Mouse (Mus musculus): ENCODE results near the gene AC124108.1. TPM values are rescaled to one million over a fixed set of nuclear protein-coding genes. Genes with fewer than 3 reads are reported as not detected.
A peak's percentile ranks its signal among the peaks of the same experiment; 100 is the strongest.

The AC124108.1 gene
- total and polyA plus RNA-seq, 2 experiments from 2014 or later = 0.54 to 3.9 TPM

DNA sequence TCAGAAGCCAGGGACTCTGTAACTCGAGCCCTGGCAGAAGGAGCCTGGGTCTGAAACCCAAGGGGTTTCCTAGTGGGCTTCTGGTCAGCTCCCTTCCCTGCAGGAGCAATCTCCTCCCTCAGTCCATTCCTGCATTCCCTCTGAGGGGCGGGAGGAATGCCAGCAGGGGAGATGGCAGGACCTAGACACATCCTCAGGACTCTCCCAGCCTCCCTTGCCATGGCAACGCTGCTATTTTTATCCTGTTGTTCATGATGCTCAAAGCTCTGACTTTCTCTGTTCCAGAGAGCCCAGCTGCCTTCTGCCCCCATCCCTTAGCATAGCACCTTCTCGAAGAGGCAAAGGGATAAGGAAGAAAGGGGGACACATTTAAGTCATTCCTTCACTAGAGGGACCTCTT is 16.9 kb downstream of the AC124108.1 start:
- TF ChIP-seq CTCF (IDR thresholded peaks at IDR 0.05) = no peak
- Histone ChIP-seq H3K4me2 (ENCODE audit: low read depth, low read length, poor library complexity, severe bottlenecking) (no peak overlapping the region; the same call in 1 of the 2 replicates), H3K9ac (replicated peaks; ENCODE audit: low read length, poor library complexity, severe bottlenecking) (no peak overlapping the region), H3K4me3 (ENCODE audit: low read depth, low read length) (no peak overlapping the region), H3K27ac (ENCODE audit: low read depth, low read length) (peak overlapping the region; percentile 62), H3K36me3 (ENCODE audit: insufficient read depth, low read length) (no peaks in the 10 kb centered on the region), H3K4me1 (ENCODE audit: insufficient read depth, low read length) (peaks cover 25% of the 10 kb centered on the region), H3K27me3 (ENCODE audit: insufficient read depth, low read length) (no peaks in the 10 kb centered on the region), H3K9me3 (ENCODE audit: low read length) (no peaks in the 10 kb centered on the region)
- ATAC-seq (ENCODE audit: low FRiP score) (peak; percentile 33; the same call in 1 of the 2 replicates), DNase-seq (ENCODE audit: low spot score) (peak; percentile 73)
- WGBS = 3% methylated on average over 4 of the region's 4 CpGs

DNA sequence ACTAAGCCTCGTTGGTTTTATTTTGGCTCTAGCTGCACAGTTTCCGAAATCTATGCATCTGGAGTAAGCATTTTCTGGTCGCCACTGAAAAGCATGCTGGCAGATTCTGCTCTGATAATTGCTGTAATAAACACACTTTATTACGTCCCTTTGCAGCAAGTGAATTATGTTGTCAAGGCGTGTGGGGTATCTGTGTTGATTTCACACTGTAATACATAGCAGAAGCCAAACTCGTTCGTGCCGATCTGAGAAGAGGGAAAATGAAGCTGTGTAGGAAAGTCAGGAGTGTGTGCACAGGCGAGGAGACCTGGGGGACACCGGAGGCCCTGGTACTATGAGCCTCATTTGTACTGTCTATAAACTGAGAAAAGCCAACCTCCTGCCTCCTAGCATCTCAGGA is 18.1 kb downstream of the AC124108.1 start:
- no peak overlapping the region for H3K27ac ChIP-seq (ENCODE audit: low read depth, low read length)
- DNase-seq (ENCODE audit: low spot score) (peak; percentile 23), ATAC-seq (ENCODE audit: low FRiP score) (no peak)
- WGBS = 62% methylated on average over 10 of the region's 10 CpGs
- no peaks in the 10 kb centered on the region for H3K27me3 ChIP-seq (ENCODE audit: insufficient read depth, low read length)
- no peaks in the 10 kb centered on the region for H3K9me3 ChIP-seq (ENCODE audit: low read length)
- no peaks in the 10 kb centered on the region for H3K36me3 ChIP-seq (ENCODE audit: insufficient read depth, low read length)
- peaks cover 28% of the 10 kb centered on the region for H3K4me1 ChIP-seq (ENCODE audit: insufficient read depth, low read length)
- no peak overlapping the region for H3K4me3 ChIP-seq (ENCODE audit: low read depth, low read length)
- no peak for TF ChIP-seq CTCF (IDR thresholded peaks at IDR 0.05)
- H3K9ac ChIP-seq (replicated peaks; ENCODE audit: low read length, poor library complexity, severe bottlenecking) = no peak overlapping the region
- H3K4me2 ChIP-seq (ENCODE audit: low read depth, low read length, poor library complexity, severe bottlenecking) = no peak overlapping the region

DNA sequence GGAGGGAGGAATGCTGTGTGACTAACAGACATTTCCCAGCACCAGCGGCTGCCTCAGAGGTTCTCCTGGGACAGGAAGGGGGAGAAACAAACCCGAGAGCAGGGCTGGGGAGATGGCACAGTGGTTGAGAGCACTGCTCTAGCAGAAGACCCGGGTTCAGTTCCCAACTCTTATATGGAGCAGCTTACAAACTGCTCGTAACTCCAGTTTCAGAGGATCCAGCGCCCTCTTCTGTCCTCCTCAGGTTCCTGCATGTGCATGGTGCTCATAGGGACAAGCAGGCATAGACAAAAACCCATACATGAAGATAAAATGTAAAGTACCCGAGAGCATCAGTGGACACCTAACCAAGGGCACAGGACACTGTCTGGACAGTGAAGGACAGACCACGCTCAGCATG is 19.7 kb downstream of the AC124108.1 start:
- Histone ChIP-seq H3K4me2 (ENCODE audit: low read depth, low read length, poor library complexity, severe bottlenecking) (no peak overlapping the region), H3K9me3 (ENCODE audit: low read length) (no peaks in the 10 kb centered on the region), H3K27me3 (ENCODE audit: insufficient read depth, low read length) (no peaks in the 10 kb centered on the region), H3K4me3 (ENCODE audit: low read depth, low read length) (no peak overlapping the region), H3K36me3 (ENCODE audit: insufficient read depth, low read length) (no peaks in the 10 kb centered on the region), H3K27ac (ENCODE audit: low read depth, low read length) (no peak overlapping the region), H3K4me1 (ENCODE audit: insufficient read depth, low read length) (peaks cover 28% of the 10 kb centered on the region), H3K9ac (replicated peaks; ENCODE audit: low read length, poor library complexity, severe bottlenecking) (no peak overlapping the region)
- ATAC-seq (ENCODE audit: low FRiP score) = no peak
- WGBS = 21% methylated on average over 7 of the region's 7 CpGs
- peak; percentile 47 for DNase-seq (ENCODE audit: low spot score)
- peak; percentile 68 for TF ChIP-seq CTCF (IDR thresholded peaks at IDR 0.05)

DNA sequence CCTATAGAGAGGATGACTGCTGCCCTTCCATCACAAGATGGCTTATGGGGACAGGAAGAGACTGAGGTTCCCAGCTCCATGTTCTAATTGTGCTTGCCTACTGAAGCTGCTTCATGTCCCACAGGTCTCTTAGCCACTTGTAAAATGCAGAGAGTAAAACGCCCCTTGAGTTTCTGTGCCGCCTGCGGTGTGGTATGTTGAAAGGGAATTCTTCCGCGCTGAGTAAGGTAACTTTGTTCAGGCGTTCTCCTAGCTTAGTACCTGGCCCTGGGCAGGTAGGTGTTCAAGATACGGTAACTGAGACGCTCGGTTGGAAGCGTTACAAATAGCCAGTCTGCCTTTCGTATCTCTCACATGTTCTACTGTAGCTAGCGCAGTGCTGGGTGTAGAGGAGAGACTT is 20.4 kb downstream of the AC124108.1 start:
- Histone ChIP-seq H3K27ac (ENCODE audit: low read depth, low read length) (no peak overlapping the region), H3K9ac (replicated peaks; ENCODE audit: low read length, poor library complexity, severe bottlenecking) (0 out of 2 replicates have a peak overlapping the region, but pooled peaks have one; percentile 29), H3K4me1 (ENCODE audit: insufficient read depth, low read length) (peaks cover 28% of the 10 kb centered on the region), H3K4me3 (ENCODE audit: low read depth, low read length) (no peak overlapping the region), H3K36me3 (ENCODE audit: insufficient read depth, low read length) (no peaks in the 10 kb centered on the region), H3K4me2 (ENCODE audit: low read depth, low read length, poor library complexity, severe bottlenecking) (peak overlapping the region; percentile 39; the same call in 1 of the 2 replicates), H3K27me3 (ENCODE audit: insufficient read depth, low read length) (no peaks in the 10 kb centered on the region), H3K9me3 (ENCODE audit: low read length) (no peaks in the 10 kb centered on the region)
- no peak for ATAC-seq (ENCODE audit: low FRiP score)
- WGBS = 46% methylated on average over 12 of the region's 12 CpGs
- DNase-seq (ENCODE audit: low spot score) = no peak
- no peak for TF ChIP-seq CTCF (IDR thresholded peaks at IDR 0.05)

- no peaks in the 10 kb centered on the region for H3K9me3 ChIP-seq (ENCODE audit: low read length)
- 0 out of 2 replicates have a peak overlapping the region, but pooled peaks have one; percentile 8 for H3K4me3 ChIP-seq (ENCODE audit: low read depth, low read length)
- H3K27me3 ChIP-seq (ENCODE audit: insufficient read depth, low read length) = no peaks in the 10 kb centered on the region
- H3K4me1 ChIP-seq (ENCODE audit: insufficient read depth, low read length) = peaks cover 28% of the 10 kb centered on the region
- DNase-seq (ENCODE audit: low spot score) (peak; percentile 50), ATAC-seq (ENCODE audit: low FRiP score) (no peak)
- peak overlapping the region; percentile 39 for H3K4me2 ChIP-seq (ENCODE audit: low read depth, low read length, poor library complexity, severe bottlenecking)
- no peak overlapping the region for H3K27ac ChIP-seq (ENCODE audit: low read depth, low read length)
- WGBS = 7% methylated on average over 20 of the region's 20 CpGs
- H3K9ac ChIP-seq (replicated peaks; ENCODE audit: low read length, poor library complexity, severe bottlenecking) = 0 out of 2 replicates have a peak overlapping the region, but pooled peaks have one; percentile 29
- no peaks in the 10 kb centered on the region for H3K36me3 ChIP-seq (ENCODE audit: insufficient read depth, low read length)
- TF ChIP-seq CTCF (IDR thresholded peaks at IDR 0.05) = peak; percentile 81
Measured at GRCm38 (mm10) chr1:132212218-132212617, 21.0 kb downstream of the AC124108.1 start.

DNA sequence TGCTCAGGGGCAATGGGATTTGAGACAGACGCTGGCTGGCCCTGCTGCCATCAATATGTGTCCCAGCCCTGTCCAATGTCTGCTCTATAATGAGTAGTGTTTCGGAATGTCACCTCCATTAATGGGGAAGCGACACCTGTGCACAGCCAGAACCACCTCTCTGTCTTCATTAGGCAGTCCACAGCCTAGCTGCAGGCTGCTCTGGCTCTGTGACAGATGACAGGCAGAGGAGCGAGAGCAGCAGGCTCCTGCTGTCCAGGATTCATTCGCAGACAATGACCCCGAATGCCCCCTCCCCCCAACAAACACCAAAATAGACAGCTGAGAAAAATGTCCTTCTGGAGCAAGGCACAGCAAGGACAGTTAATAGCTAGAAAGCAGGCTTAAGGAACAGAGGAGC is 21.8 kb downstream of the AC124108.1 start:
- no peak for ATAC-seq (ENCODE audit: low FRiP score)
- TF ChIP-seq CTCF (IDR thresholded peaks at IDR 0.05) = no peak
- Histone ChIP-seq H3K9ac (replicated peaks; ENCODE audit: low read length, poor library complexity, severe bottlenecking) (no peak overlapping the region), H3K36me3 (ENCODE audit: insufficient read depth, low read length) (no peaks in the 10 kb centered on the region), H3K4me2 (ENCODE audit: low read depth, low read length, poor library complexity, severe bottlenecking) (no peak overlapping the region), H3K4me1 (ENCODE audit: insufficient read depth, low read length) (peaks cover 20% of the 10 kb centered on the region), H3K27ac (ENCODE audit: low read depth, low read length) (peak overlapping the region; percentile 51; the same call in 1 of the 2 replicates), H3K27me3 (ENCODE audit: insufficient read depth, low read length) (no peaks in the 10 kb centered on the region), H3K9me3 (ENCODE audit: low read length) (no peaks in the 10 kb centered on the region), H3K4me3 (ENCODE audit: low read depth, low read length) (no peak overlapping the region)
- DNase-seq (ENCODE audit: low spot score) = peak; percentile 70
- 23% methylated on average over 6 of the region's 6 CpGs for WGBS

Measured in midbrain, postnatal 0 days (tissue).